Mouse (Mus musculus): Measurements from ENCODE around the gene Tigar. TPM values are rescaled to one million over a fixed set of nuclear protein-coding genes. Genes with fewer than 3 reads are reported as not detected.

The Tigar gene
- polyA plus RNA-seq, 1 experiment from 2014 or later: 4.3 TPM

- Histone ChIP-seq H3K27me3 (ENCODE audit: control insufficient read depth, insufficient read depth, low read length) (no peaks in the 10 kb centered on the region), H3K27ac (replicated peaks; ENCODE audit: low read depth, low read length) (no peak overlapping the region), H3K9me3 (ENCODE audit: control insufficient read depth, low read length) (no peaks in the 10 kb centered on the region), H3K4me1 (ENCODE audit: control insufficient read depth, insufficient read depth, low read length) (no peaks in the 10 kb centered on the region), H3K4me2 (ENCODE audit: low read depth, severe bottlenecking) (no peak overlapping the region), H3K4me3 (ENCODE audit: low read depth, low read length) (no peak overlapping the region), H3K9ac (ENCODE audit: low read length) (no peak overlapping the region), H3K36me3 (ENCODE audit: control insufficient read depth, insufficient read depth, low read length) (no peaks in the 10 kb centered on the region)
- ATAC-seq (ENCODE audit: insufficient number of reproducible peaks, low FRiP score, low TSS enrichment, low read depth) (no peak), DNase-seq (ENCODE audit: low spot score) (no peak)
These were observed 1.9 kb downstream of the Tigar start for GRCm38 (mm10) chr6:127107413-127107812.

GRCm38 (mm10) chr6:127106726-127107125 is 2.6 kb downstream of the Tigar start:
- H3K9ac ChIP-seq (ENCODE audit: low read length): no peak overlapping the region
- no peaks in the 10 kb centered on the region for H3K9me3 ChIP-seq (ENCODE audit: control insufficient read depth, low read length)
- H3K36me3 ChIP-seq (ENCODE audit: control insufficient read depth, insufficient read depth, low read length): no peaks in the 10 kb centered on the region
- no peak for DNase-seq (ENCODE audit: low spot score)
- no peaks in the 10 kb centered on the region for H3K27me3 ChIP-seq (ENCODE audit: control insufficient read depth, insufficient read depth, low read length)
- no peaks in the 10 kb centered on the region for H3K4me1 ChIP-seq (ENCODE audit: control insufficient read depth, insufficient read depth, low read length)
- H3K4me2 ChIP-seq (ENCODE audit: low read depth, severe bottlenecking): no peak overlapping the region
- H3K4me3 ChIP-seq (ENCODE audit: low read depth, low read length): no peak overlapping the region
- no peak for ATAC-seq (ENCODE audit: insufficient number of reproducible peaks, low FRiP score, low TSS enrichment, low read depth)
- WGBS: 58% methylated on average over 5 of the region's 5 CpGs
- no peak overlapping the region for H3K27ac ChIP-seq (replicated peaks; ENCODE audit: low read depth, low read length)

- WGBS: 91% methylated on average over 5 of the region's 5 CpGs
- ATAC-seq (ENCODE audit: insufficient number of reproducible peaks, low FRiP score, low TSS enrichment, low read depth) (no peak), DNase-seq (ENCODE audit: low spot score) (no peak)
- Histone ChIP-seq H3K27ac (replicated peaks; ENCODE audit: low read depth, low read length) (no peak overlapping the region), H3K4me3 (ENCODE audit: low read depth, low read length) (no peak overlapping the region), H3K4me1 (ENCODE audit: control insufficient read depth, insufficient read depth, low read length) (no peaks in the 10 kb centered on the region), H3K36me3 (ENCODE audit: control insufficient read depth, insufficient read depth, low read length) (no peaks in the 10 kb centered on the region), H3K27me3 (ENCODE audit: control insufficient read depth, insufficient read depth, low read length) (no peaks in the 10 kb centered on the region), H3K9ac (ENCODE audit: low read length) (no peak overlapping the region), H3K4me2 (ENCODE audit: low read depth, severe bottlenecking) (no peak overlapping the region), H3K9me3 (ENCODE audit: control insufficient read depth, low read length) (no peaks in the 10 kb centered on the region)
These were observed 3.2 kb downstream of the Tigar start for GRCm38 (mm10) chr6:127106189-127106588.

GRCm38 (mm10) chr6:127105107-127105506 is 4.2 kb downstream of the Tigar start:
- H3K9ac ChIP-seq (ENCODE audit: low read length): no peak overlapping the region
- H3K27ac ChIP-seq (replicated peaks; ENCODE audit: low read depth, low read length): no peak overlapping the region
- no peak overlapping the region for H3K4me3 ChIP-seq (ENCODE audit: low read depth, low read length)
- H3K4me2 ChIP-seq (ENCODE audit: low read depth, severe bottlenecking): no peak overlapping the region
- 61% methylated on average over 6 of the region's 6 CpGs for WGBS
- H3K36me3 ChIP-seq (ENCODE audit: control insufficient read depth, insufficient read depth, low read length): no peaks in the 10 kb centered on the region
- no peaks in the 10 kb centered on the region for H3K9me3 ChIP-seq (ENCODE audit: control insufficient read depth, low read length)
- H3K27me3 ChIP-seq (ENCODE audit: control insufficient read depth, insufficient read depth, low read length): no peaks in the 10 kb centered on the region
- ATAC-seq (ENCODE audit: insufficient number of reproducible peaks, low FRiP score, low TSS enrichment, low read depth) (no peak), DNase-seq (ENCODE audit: low spot score) (peak; percentile 80)
- H3K4me1 ChIP-seq (ENCODE audit: control insufficient read depth, insufficient read depth, low read length): no peaks in the 10 kb centered on the region

GRCm38 (mm10) chr6:127104396-127105029 is 4.8 kb downstream of the Tigar start:
- DNase-seq (ENCODE audit: low spot score) (no peak), ATAC-seq (ENCODE audit: insufficient number of reproducible peaks, low FRiP score, low TSS enrichment, low read depth) (no peak)
- H3K27ac ChIP-seq (replicated peaks; ENCODE audit: low read depth, low read length): no peak overlapping the region
- 81% methylated on average over 7 of the region's 7 CpGs for WGBS
- no peaks in the 10 kb centered on the region for H3K4me1 ChIP-seq (ENCODE audit: control insufficient read depth, insufficient read depth, low read length)
- H3K4me3 ChIP-seq (ENCODE audit: low read depth, low read length): no peak overlapping the region
- no peak overlapping the region for H3K9ac ChIP-seq (ENCODE audit: low read length)
- H3K9me3 ChIP-seq (ENCODE audit: control insufficient read depth, low read length): no peaks in the 10 kb centered on the region
- no peaks in the 10 kb centered on the region for H3K27me3 ChIP-seq (ENCODE audit: control insufficient read depth, insufficient read depth, low read length)
- H3K4me2 ChIP-seq (ENCODE audit: low read depth, severe bottlenecking): no peak overlapping the region
- H3K36me3 ChIP-seq (ENCODE audit: control insufficient read depth, insufficient read depth, low read length): no peaks in the 10 kb centered on the region

- 94% methylated on average over 6 of the region's 6 CpGs for WGBS
- Histone ChIP-seq H3K4me3 (ENCODE audit: low read depth, low read length) (no peak overlapping the region), H3K9me3 (ENCODE audit: control insufficient read depth, low read length) (no peaks in the 10 kb centered on the region), H3K27ac (replicated peaks; ENCODE audit: low read depth, low read length) (no peak overlapping the region), H3K9ac (ENCODE audit: low read length) (no peak overlapping the region), H3K4me1 (ENCODE audit: control insufficient read depth, insufficient read depth, low read length) (no peaks in the 10 kb centered on the region), H3K27me3 (ENCODE audit: control insufficient read depth, insufficient read depth, low read length) (no peaks in the 10 kb centered on the region), H3K4me2 (ENCODE audit: low read depth, severe bottlenecking) (no peak overlapping the region), H3K36me3 (ENCODE audit: control insufficient read depth, insufficient read depth, low read length) (no peaks in the 10 kb centered on the region)
- DNase-seq (ENCODE audit: low spot score) (no peak), ATAC-seq (ENCODE audit: insufficient number of reproducible peaks, low FRiP score, low TSS enrichment, low read depth) (no peak)
These were observed 5.7 kb downstream of the Tigar start for GRCm38 (mm10) chr6:127103506-127104275.

GRCm38 (mm10) chr6:127094565-127094964 is 14.8 kb downstream of the Tigar start:
- H3K27me3 ChIP-seq (ENCODE audit: control insufficient read depth, insufficient read depth, low read length): no peaks in the 10 kb centered on the region
- WGBS: 71% methylated on average over 7 of the region's 7 CpGs
- DNase-seq (ENCODE audit: low spot score) (no peak), ATAC-seq (ENCODE audit: insufficient number of reproducible peaks, low FRiP score, low TSS enrichment, low read depth) (no peak)
- H3K4me3 ChIP-seq (ENCODE audit: low read depth, low read length): no peak overlapping the region
- H3K4me2 ChIP-seq (ENCODE audit: low read depth, severe bottlenecking): no peak overlapping the region
- no peaks in the 10 kb centered on the region for H3K36me3 ChIP-seq (ENCODE audit: control insufficient read depth, insufficient read depth, low read length)
- no peak overlapping the region for H3K27ac ChIP-seq (replicated peaks; ENCODE audit: low read depth, low read length)
- no peaks in the 10 kb centered on the region for H3K4me1 ChIP-seq (ENCODE audit: control insufficient read depth, insufficient read depth, low read length)
- no peaks in the 10 kb centered on the region for H3K9me3 ChIP-seq (ENCODE audit: control insufficient read depth, low read length)
- H3K9ac ChIP-seq (ENCODE audit: low read length): no peak overlapping the region

- 74% methylated on average over 4 of the region's 4 CpGs for WGBS
- Histone ChIP-seq H3K4me1 (ENCODE audit: control insufficient read depth, insufficient read depth, low read length) (no peaks in the 10 kb centered on the region), H3K4me3 (ENCODE audit: low read depth, low read length) (no peak overlapping the region), H3K4me2 (ENCODE audit: low read depth, severe bottlenecking) (no peak overlapping the region), H3K36me3 (ENCODE audit: control insufficient read depth, insufficient read depth, low read length) (no peaks in the 10 kb centered on the region; the same call in 1 of the 2 replicates), H3K27ac (replicated peaks; ENCODE audit: low read depth, low read length) (no peak overlapping the region), H3K9me3 (ENCODE audit: control insufficient read depth, low read length) (no peaks in the 10 kb centered on the region), H3K27me3 (ENCODE audit: control insufficient read depth, insufficient read depth, low read length) (no peaks in the 10 kb centered on the region), H3K9ac (ENCODE audit: low read length) (no peak overlapping the region)
- ATAC-seq (ENCODE audit: insufficient number of reproducible peaks, low FRiP score, low TSS enrichment, low read depth): no peak
- DNase-seq (ENCODE audit: low spot score): no peak
These were observed 22.6 kb downstream of the Tigar start for GRCm38 (mm10) chr6:127086739-127087138.

Measured in limb, embryonic 11.5 days (tissue).